Mouse (Mus musculus) testis, adult 2 months (tissue): ENCODE measurements around the gene Cldn15. TPM values are rescaled to one million over a fixed set of nuclear protein-coding genes. Genes with fewer than 3 reads are reported as not detected.
A peak's percentile ranks its signal among the peaks of the same experiment; 100 is the strongest.

Source experiments
- H3K27ac ChIP-seq: fragments of 200-500 bp; 2 replicates; pipeline ENCODE4 v1.5.1; 2012; ENCODE audit warnings: low read depth, low read length; ENCODE audit not compliant: control insufficient read depth, insufficient read depth
- H3K27me3 ChIP-seq: fragments of 200-500 bp; 2 replicates; pipeline ENCODE4 v1.6.1; 2012; ENCODE audit warnings: mild to moderate bottlenecking, low read length, moderate library complexity; ENCODE audit not compliant: control insufficient read depth, insufficient read depth
- H3K36me3 ChIP-seq: fragments of 200-500 bp; 2 replicates; pipeline ENCODE4 v1.6.1; 2012; ENCODE audit warnings: mild to moderate bottlenecking, low read length; ENCODE audit not compliant: control insufficient read depth, insufficient read depth
- H3K4me1 ChIP-seq: fragments of 200-500 bp; 2 replicates; pipeline ENCODE4 v1.6.1; 2012; ENCODE audit warnings: low read length; ENCODE audit not compliant: control insufficient read depth, insufficient read depth
- H3K4me3 ChIP-seq: fragments of 200-500 bp; 2 replicates; pipeline ENCODE4 v1.5.1; 2012; ENCODE audit warnings: low read depth, mild to moderate bottlenecking, low read length, moderate library complexity, mixed read lengths; ENCODE audit not compliant: control insufficient read depth
- CTCF ChIP-seq: fragments of 200-500 bp; IDR thresholded peaks from 2 replicates; pipeline ENCODE4 v1.5.1; 2012; ENCODE audit warnings: low read depth, mild to moderate bottlenecking, inconsistent platforms, low read length, moderate library complexity; ENCODE audit not compliant: control insufficient read depth, insufficient read depth, insufficient replicate concordance
- POLR2A ChIP-seq: fragments of 200-500 bp; IDR thresholded peaks from 2 replicates; pipeline ENCODE4 v1.6.1; 2012; ENCODE audit warnings: low read depth, mild to moderate bottlenecking, inconsistent platforms, low read length, moderate library complexity; ENCODE audit not compliant: control insufficient read depth
- polyA plus RNA-seq: library from polyadenylated mRNA; depleted of rRNA; stranded (reverse); fragments of >200 nt; gene quantifications from 2 replicates; pipeline ENCODE4 v1.2.3, GENCODE M21; 2012

Gene Cldn15
- polyA plus RNA-seq, 1 experiment = 0.25 TPM

DNA sequence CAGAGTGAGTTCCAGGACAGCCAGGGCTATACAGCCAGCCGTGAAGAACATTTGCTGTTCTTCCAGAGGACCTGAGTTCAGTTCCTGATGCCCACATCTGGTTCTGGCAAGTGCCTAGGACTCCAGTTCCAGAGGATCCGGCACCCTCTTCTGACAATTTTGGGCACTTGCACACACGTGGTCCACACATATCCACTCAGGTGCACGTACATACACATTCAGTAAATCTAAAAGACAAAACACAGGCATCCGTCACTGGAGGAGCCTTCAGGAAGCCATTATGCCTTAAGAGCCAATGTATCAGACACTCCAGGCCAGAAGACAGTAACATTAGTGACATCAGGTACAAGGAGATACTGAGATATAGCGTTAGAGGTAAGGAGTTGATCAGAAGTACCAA lies 15.9 kb upstream of the Cldn15 start:
- TF ChIP-seq CTCF (no peak), POLR2A (no peak)
- Histone ChIP-seq H3K4me1 (peaks cover 3% of the 10 kb centered on the region), H3K36me3 (no peaks in the 10 kb centered on the region), H3K27me3 (no peaks in the 10 kb centered on the region), H3K27ac (no peak overlapping the region), H3K4me3 (no peak overlapping the region)

DNA sequence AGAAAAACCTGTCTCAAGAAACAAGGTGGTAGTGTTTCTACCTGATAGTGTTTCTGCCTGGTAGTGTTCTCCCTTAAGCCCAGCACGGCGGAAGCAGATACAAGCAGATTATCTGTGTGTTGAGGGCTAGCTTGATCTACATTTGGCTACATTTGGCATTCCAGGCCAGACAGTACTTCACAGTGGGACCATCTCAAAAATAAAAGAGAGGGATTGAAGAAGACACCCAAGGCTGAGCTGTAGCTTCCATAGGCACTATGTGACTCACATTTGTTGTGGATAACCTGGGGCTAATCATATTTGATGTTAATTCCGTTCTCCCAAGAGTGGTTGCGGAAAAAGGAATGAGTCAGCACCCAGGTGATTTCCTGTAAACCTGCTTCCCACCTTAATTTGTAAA lies 14.3 kb upstream of the Cldn15 start:
- Histone ChIP-seq H3K27ac (no peak overlapping the region), H3K27me3 (no peaks in the 10 kb centered on the region), H3K36me3 (no peaks in the 10 kb centered on the region), H3K4me1 (peaks cover 3% of the 10 kb centered on the region), H3K4me3 (no peak overlapping the region)
- TF ChIP-seq POLR2A (no peak), CTCF (no peak)

DNA sequence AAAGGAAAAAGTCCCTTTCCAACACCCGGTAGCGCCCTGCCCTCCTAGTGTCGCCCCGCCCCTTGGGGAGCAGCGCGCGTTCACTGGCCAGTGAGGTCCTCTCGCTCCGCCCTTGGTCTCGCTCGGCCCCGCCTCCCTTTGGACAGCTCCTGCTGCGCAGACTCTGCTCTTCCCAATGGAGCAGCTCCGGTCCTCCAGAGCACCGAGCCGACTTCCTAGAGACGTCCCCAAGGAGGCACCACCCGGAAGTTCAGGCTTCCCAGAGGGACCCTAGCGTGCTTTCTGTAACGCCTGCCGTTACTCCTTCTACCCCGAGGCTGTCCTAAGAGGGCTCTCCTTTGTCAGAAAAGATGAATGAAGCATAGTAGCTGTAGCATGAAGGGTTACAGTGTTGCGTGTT lies 13.4 kb upstream of the Cldn15 start, which contains the start of gene Fis1:
TSS of gene Fis1 (plus strand) at position 261 of the 400 bp plus-strand sequence.
- Histone ChIP-seq H3K27me3 (no peaks in the 10 kb centered on the region), H3K27ac (peak within 1 kb of the TSS; percentile 95)
- TF ChIP-seq CTCF = no peak
- TF ChIP-seq POLR2A = peak; percentile 69

DNA sequence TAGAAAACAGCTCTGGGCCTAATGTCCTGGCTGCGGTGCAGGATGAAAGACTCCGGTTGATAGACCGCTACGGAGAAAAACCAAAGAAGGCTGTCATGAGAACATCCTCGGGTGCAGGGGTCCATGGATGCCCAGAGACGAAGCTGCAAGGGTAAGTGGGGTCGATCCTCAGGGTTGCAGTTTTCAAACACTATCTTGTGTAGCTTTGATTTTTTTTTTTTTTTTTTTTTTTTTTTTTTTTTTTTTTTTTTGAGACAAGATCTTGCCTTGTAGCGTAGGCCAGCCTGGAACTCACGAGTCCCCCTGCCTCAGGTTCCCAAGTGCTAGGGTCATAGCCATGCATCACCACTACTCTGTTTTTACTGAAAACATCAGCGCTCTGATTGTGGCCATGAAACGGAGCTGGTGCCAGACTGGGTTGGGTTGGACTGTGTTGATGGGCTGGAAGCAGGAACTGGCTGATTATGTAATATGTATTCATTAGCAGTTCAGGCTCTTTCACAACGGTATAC lies 12.9 kb upstream of the Cldn15 start:
- Histone ChIP-seq H3K27ac (peak overlapping the region; percentile 95), H3K4me1 (peaks cover 3% of the 10 kb centered on the region), H3K4me3 (peak overlapping the region; percentile 94), H3K36me3 (no peaks in the 10 kb centered on the region), H3K27me3 (no peaks in the 10 kb centered on the region)
- TF ChIP-seq CTCF (no peak), POLR2A (no peak)

More for the DNA sequence above, 13.4 kb upstream of the Cldn15 start, which contains the start of gene Fis1:
- Histone ChIP-seq H3K4me3 (peak within 1 kb of the TSS; percentile 94), H3K36me3 (no peaks in the 10 kb centered on the region), H3K4me1 (peaks cover 3% of the 10 kb centered on the region)

DNA sequence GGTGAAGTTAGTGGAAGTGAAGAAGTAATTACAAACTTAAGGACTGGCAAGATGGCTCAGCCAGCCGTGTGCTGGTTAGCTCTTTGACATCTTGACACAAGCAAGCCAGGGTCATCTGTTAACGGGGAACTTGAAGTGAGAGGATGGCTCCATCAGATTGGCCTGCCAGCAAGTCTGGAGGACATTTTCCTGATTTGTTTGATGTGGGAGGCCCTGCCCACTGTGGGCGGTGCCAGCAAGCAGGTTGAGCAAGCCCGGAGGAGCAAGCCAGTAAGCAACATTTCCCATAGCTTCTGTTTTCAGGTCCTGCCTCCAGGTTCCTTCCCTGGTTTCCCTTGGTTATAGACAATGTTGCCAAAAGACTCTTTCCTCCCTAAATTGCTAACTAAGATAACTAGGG lies 10.8 kb upstream of the Cldn15 start:
- no peaks in the 10 kb centered on the region for H3K36me3 ChIP-seq
- H3K4me3 ChIP-seq = no peak overlapping the region
- TF ChIP-seq POLR2A (no peak), CTCF (no peak)
- no peaks in the 10 kb centered on the region for H3K27me3 ChIP-seq
- peaks cover 3% of the 10 kb centered on the region for H3K4me1 ChIP-seq
- no peak overlapping the region for H3K27ac ChIP-seq

DNA sequence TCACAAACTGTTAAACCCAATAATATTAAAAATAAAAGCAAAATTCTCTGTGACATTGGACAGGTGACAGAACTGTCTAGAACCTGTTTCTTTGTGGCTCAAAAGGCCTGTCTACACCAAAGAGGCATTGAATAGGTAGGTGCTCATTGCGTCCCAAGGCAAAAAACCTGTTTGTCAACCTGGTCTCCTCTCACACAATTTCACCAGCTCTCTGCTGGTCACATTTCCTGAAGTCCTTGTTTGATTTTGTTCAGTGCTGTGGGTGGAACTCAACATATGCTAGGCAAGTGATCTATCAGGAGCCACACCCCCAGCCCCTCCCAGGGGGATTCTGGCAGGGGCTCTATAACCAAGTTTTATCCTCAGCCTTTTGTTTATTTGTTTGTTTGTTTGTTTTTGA lies 9.2 kb upstream of the Cldn15 start:
- H3K36me3 ChIP-seq = no peaks in the 10 kb centered on the region
- H3K4me1 ChIP-seq = peaks cover 8% of the 10 kb centered on the region
- H3K4me3 ChIP-seq = no peak overlapping the region
- no peak overlapping the region for H3K27ac ChIP-seq
- H3K27me3 ChIP-seq = no peaks in the 10 kb centered on the region
- TF ChIP-seq CTCF (no peak), POLR2A (no peak)

DNA sequence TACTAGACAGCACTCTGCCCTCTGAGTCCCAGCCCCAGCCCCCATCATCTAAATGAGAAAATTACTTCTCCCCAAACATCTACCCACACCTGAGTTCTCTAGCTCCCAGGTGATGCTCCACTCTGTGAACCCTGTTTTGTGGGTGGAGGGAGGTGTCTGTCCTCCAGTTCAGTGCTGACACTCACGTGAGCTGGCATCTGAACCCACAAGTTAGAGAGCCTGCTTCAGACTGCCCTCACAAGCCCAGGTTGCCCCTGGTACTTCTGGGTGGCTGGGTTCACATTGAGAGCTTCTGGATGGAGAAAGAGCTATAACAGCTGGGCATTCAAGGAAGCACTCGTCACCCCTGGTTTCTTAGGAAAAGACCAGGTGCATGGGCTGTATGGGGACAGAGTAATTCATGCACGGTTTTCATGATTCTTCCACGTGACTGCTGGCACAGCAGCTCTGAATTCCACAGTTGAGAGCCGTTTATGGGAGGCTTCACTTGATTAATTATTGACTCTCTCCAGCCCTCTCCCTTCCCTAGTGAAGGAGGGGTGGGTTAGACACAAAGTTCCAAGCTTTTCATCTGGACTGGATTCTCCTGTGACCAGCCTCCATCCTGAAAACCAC lies 7.3 kb upstream of the Cldn15 start:
- no peak overlapping the region for H3K4me3 ChIP-seq
- peaks cover 12% of the 10 kb centered on the region for H3K4me1 ChIP-seq
- no peak for TF ChIP-seq POLR2A
- H3K27me3 ChIP-seq = no peaks in the 10 kb centered on the region
- no peaks in the 10 kb centered on the region for H3K36me3 ChIP-seq
- no peak overlapping the region for H3K27ac ChIP-seq
